Mouse (Mus musculus): ENCODE measurements at regions not wholly inside any gene's neighbourhood (a gene's known extent, or its start where the extent isn't known, plus 50 kb on each side); places are given as distances from the start of the nearest gene placed in this dataset.

- DNase-seq (ENCODE audit: extremely low read depth), result no peak
- Histone ChIP-seq H3K79me2 (replicated peaks; ENCODE audit: control insufficient read depth, extremely low read depth, insufficient read depth, poor library complexity, severe bottlenecking) (no peaks in the 10 kb centered on the region), H3K4me3 (replicated peaks in 1 of 3; ENCODE audit: low read depth in 2 of 3, low read length in 2 of 3, poor library complexity in 1 of 3) (no peak overlapping the region), H3K9ac (ENCODE audit: insufficient read depth, low read depth) (no peak overlapping the region), H3K4me1 (ENCODE audit: control insufficient read depth in 1 of 2, insufficient read depth in 2 of 2) (no peaks in the 10 kb centered on the region), H3K4me2 (ENCODE audit: insufficient read depth, low read depth, poor library complexity, severe bottlenecking) (no peak overlapping the region), H3K36me3 (replicated peaks in 1 of 2; ENCODE audit: control insufficient read depth in 1 of 2, insufficient read depth in 1 of 2, low read length in 1 of 2) (peaks cover 0 to 43% of the 10 kb centered on the region in 2 experiments), H3K9me3 (replicated peaks; ENCODE audit: low read length) (no peaks in the 10 kb centered on the region), H3K27ac (ENCODE audit: insufficient read depth, low read depth) (no peak overlapping the region), H3K27me3 (replicated peaks) (no peaks in the 10 kb centered on the region)
- dilution Hi-C loops (cut with MboI; ENCODE audit: extremely low pct_ligation_motif_present, extremely low pct_unique_long_range_greater_than_20kb, low sequenced_read_pairs), result no loop called here
- TF ChIP-seq NRF1 (IDR thresholded peaks at IDR 0.05; ENCODE audit: low read depth, low read length) (no peak), ETS1 (conservative IDR thresholded peaks at IDR 0.05; ENCODE audit: low read depth, low read length) (no peak), JUN (IDR thresholded peaks at IDR 0.05; ENCODE audit: insufficient read depth, low read depth, low read length) (no peak)
- in situ Hi-C loops (cut with MboI; ENCODE audit: low pct_ligation_motif_present, low pct_unique_long_range_greater_than_20kb, low sequenced_read_pairs), result no loop called here
Measured at GRCm38 (mm10) chr17:47317651-47318050, 51.0 kb upstream of the Mrps10 start.

DNA sequence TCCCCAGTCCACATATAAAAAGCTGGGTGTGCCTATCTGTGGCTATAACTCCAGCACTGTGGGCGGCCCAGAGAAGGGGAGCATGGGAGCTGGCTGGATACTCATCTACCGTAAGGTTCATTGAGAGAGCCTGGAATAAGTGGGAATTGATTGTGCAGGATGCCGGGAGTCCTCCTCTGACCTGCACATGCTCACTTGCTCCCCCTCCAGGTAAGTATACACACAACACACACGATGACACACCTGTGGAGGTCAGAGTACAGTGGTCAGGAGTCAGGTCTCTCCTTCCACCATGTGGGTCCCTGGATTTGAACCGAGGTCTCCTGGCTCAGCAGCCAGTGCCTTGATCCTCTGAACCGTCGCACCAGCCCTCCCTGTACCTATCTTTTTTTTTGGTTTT is 55.5 kb upstream of the Mrps10 start:
- H3K36me3 ChIP-seq (replicated peaks in 1 of 2; ENCODE audit: control insufficient read depth in 1 of 2, insufficient read depth in 1 of 2, low read length in 1 of 2), result peaks cover 0 to 32% of the 10 kb centered on the region in 2 experiments
- no peak overlapping the region for H3K4me3 ChIP-seq (replicated peaks in 1 of 3; ENCODE audit: low read depth in 2 of 3, low read length in 2 of 3, poor library complexity in 1 of 3)
- no peak overlapping the region for H3K27ac ChIP-seq (ENCODE audit: insufficient read depth, low read depth)
- in situ Hi-C loops (cut with MboI; ENCODE audit: low pct_ligation_motif_present, low pct_unique_long_range_greater_than_20kb, low sequenced_read_pairs), result no loop called here
- H3K9me3 ChIP-seq (replicated peaks; ENCODE audit: low read length), result no peaks in the 10 kb centered on the region
- no peak for TF ChIP-seq MAZ (IDR thresholded peaks at IDR 0.05; ENCODE audit: low read depth, low read length)
- no peak for TF ChIP-seq POLR2AphosphoS2 (IDR thresholded peaks at IDR 0.05; ENCODE audit: low read depth, low read length)
- no peak for TF ChIP-seq NRF1 (IDR thresholded peaks at IDR 0.05; ENCODE audit: low read depth, low read length)
- TF ChIP-seq ZMIZ1 (IDR thresholded peaks at IDR 0.05; ENCODE audit: low read depth, low read length), result no peak
- TF ChIP-seq PAX5 (IDR thresholded peaks at IDR 0.05; ENCODE audit: low read length), result no peak
- no peak for TF ChIP-seq BHLHE40 (IDR thresholded peaks at IDR 0.05; ENCODE audit: low read depth, low read length)
- no peak for TF ChIP-seq HCFC1 (IDR thresholded peaks at IDR 0.05; ENCODE audit: low read depth, low read length)
- no peak for TF ChIP-seq MYC (IDR thresholded peaks at IDR 0.05; ENCODE audit: low read depth, low read length)
- no peak for TF ChIP-seq SMC3 (IDR thresholded peaks at IDR 0.05; ENCODE audit: low read depth, low read length)
- no peak for TF ChIP-seq USF1 (IDR thresholded peaks at IDR 0.05; ENCODE audit: low read depth, low read length)
- no peak for TF ChIP-seq KAT2A (IDR thresholded peaks at IDR 0.05; ENCODE audit: insufficient replicate concordance, low read length)
- no peak for TF ChIP-seq EP300 (IDR thresholded peaks at IDR 0.05; ENCODE audit: low read length)
- H3K4me2 ChIP-seq (ENCODE audit: insufficient read depth, low read depth, poor library complexity, severe bottlenecking), result no peak overlapping the region
- no peaks in the 10 kb centered on the region for H3K4me1 ChIP-seq (ENCODE audit: control insufficient read depth in 1 of 2, insufficient read depth in 2 of 2)
- H3K27me3 ChIP-seq (replicated peaks), result no peaks in the 10 kb centered on the region
- no peaks in the 10 kb centered on the region for H3K79me2 ChIP-seq (replicated peaks; ENCODE audit: control insufficient read depth, extremely low read depth, insufficient read depth, poor library complexity, severe bottlenecking)
- no peak for DNase-seq (ENCODE audit: extremely low read depth)
- dilution Hi-C loops (cut with MboI; ENCODE audit: extremely low pct_ligation_motif_present, extremely low pct_unique_long_range_greater_than_20kb, low sequenced_read_pairs), result no loop called here
- H3K9ac ChIP-seq (ENCODE audit: insufficient read depth, low read depth), result no peak overlapping the region

DNA sequence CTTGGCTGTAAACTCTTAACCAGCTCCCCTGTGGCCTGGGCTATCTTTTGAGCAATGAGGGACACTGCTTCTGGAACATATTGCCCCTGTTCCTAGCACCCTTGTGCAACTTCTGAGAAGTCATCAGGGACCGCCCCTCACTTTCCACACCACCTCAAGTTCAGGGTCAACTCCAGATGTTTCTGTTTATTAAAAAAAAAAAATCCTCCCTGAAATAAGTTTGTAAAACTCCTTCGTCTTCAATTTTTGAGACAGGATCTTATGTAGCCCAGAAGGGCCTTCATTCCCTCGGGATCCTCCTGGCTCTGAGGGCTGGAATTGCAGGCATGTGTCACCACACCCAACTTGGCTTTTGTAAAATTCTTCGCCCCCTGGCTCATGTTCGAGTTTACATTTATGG is 57.4 kb upstream of the Mrps10 start:
- in situ Hi-C loops (cut with MboI; ENCODE audit: low pct_ligation_motif_present, low pct_unique_long_range_greater_than_20kb, low sequenced_read_pairs) (no loop called here), dilution Hi-C loops (cut with MboI; ENCODE audit: extremely low pct_ligation_motif_present, extremely low pct_unique_long_range_greater_than_20kb, low sequenced_read_pairs) (no loop called here)
- H3K4me1 ChIP-seq (ENCODE audit: control insufficient read depth in 1 of 2, insufficient read depth in 2 of 2), result peaks cover 2 to 10% of the 10 kb centered on the region in 2 experiments; a peak in 2 of 4 replicates
- no peak overlapping the region for H3K4me2 ChIP-seq (ENCODE audit: insufficient read depth, low read depth, poor library complexity, severe bottlenecking)
- no peaks in the 10 kb centered on the region for H3K9me3 ChIP-seq (replicated peaks; ENCODE audit: low read length)
- no peaks in the 10 kb centered on the region for H3K79me2 ChIP-seq (replicated peaks; ENCODE audit: control insufficient read depth, extremely low read depth, insufficient read depth, poor library complexity, severe bottlenecking)
- no peak overlapping the region for H3K4me3 ChIP-seq (replicated peaks in 1 of 3; ENCODE audit: low read depth in 2 of 3, low read length in 2 of 3, poor library complexity in 1 of 3)
- H3K9ac ChIP-seq (ENCODE audit: insufficient read depth, low read depth), result no peak overlapping the region
- TF ChIP-seq MXI1 (IDR thresholded peaks at IDR 0.05; ENCODE audit: low read depth, low read length), result no peak
- no peak for TF ChIP-seq ZMIZ1 (IDR thresholded peaks at IDR 0.05; ENCODE audit: low read depth, low read length)
- no peak for TF ChIP-seq POLR2AphosphoS2 (IDR thresholded peaks at IDR 0.05; ENCODE audit: low read depth, low read length)
- TF ChIP-seq MAFK (IDR thresholded peaks at IDR 0.05; ENCODE audit: insufficient replicate concordance, low read length), result no peak
- no peak for TF ChIP-seq RCOR1 (conservative IDR thresholded peaks at IDR 0.05; ENCODE audit: low read depth, low read length)
- no peak for TF ChIP-seq ZC3H11A (IDR thresholded peaks at IDR 0.05; ENCODE audit: low read depth, low read length)
- TF ChIP-seq ZNF384 (IDR thresholded peaks at IDR 0.05; ENCODE audit: low read depth, low read length), result no peak
- TF ChIP-seq MYC (IDR thresholded peaks at IDR 0.05; ENCODE audit: low read depth, low read length), result no peak
- no peak for TF ChIP-seq NELFE (IDR thresholded peaks at IDR 0.05; ENCODE audit: low read depth, low read length)
- no peak for TF ChIP-seq TCF12 (IDR thresholded peaks at IDR 0.05; ENCODE audit: low read depth, low read length)
- no peak for TF ChIP-seq RAD21 (IDR thresholded peaks at IDR 0.05; ENCODE audit: low read depth, low read length)
- no peak for TF ChIP-seq JUND (conservative IDR thresholded peaks at IDR 0.05; ENCODE audit: low read depth, low read length)
- TF ChIP-seq USF1 (IDR thresholded peaks at IDR 0.05; ENCODE audit: low read depth, low read length), result no peak
- TF ChIP-seq GABPA (IDR thresholded peaks at IDR 0.05; ENCODE audit: insufficient replicate concordance, low read depth, low read length), result no peak
- TF ChIP-seq HCFC1 (IDR thresholded peaks at IDR 0.05; ENCODE audit: low read depth, low read length), result no peak
- TF ChIP-seq NRF1 (IDR thresholded peaks at IDR 0.05; ENCODE audit: low read depth, low read length), result no peak
- TF ChIP-seq PAX5 (IDR thresholded peaks at IDR 0.05; ENCODE audit: low read length), result no peak
- TF ChIP-seq TBP (conservative IDR thresholded peaks at IDR 0.05; ENCODE audit: low read depth, low read length), result no peak
- TF ChIP-seq MAX (IDR thresholded peaks at IDR 0.05; ENCODE audit: low read length), result no peak
- no peak overlapping the region for H3K27ac ChIP-seq (ENCODE audit: insufficient read depth, low read depth)
- peaks cover 0 to 27% of the 10 kb centered on the region in 2 experiments for H3K36me3 ChIP-seq (replicated peaks in 1 of 2; ENCODE audit: control insufficient read depth in 1 of 2, insufficient read depth in 1 of 2, low read length in 1 of 2)
- H3K27me3 ChIP-seq (replicated peaks), result no peaks in the 10 kb centered on the region
- DNase-seq (ENCODE audit: extremely low read depth), result no peak

Data from CH12.LX (cell line).